Mouse (Mus musculus): Measurements from ENCODE around the gene Jmy. TPM values are rescaled to one million over a fixed set of nuclear protein-coding genes. Genes with fewer than 3 reads are reported as not detected.

Gene Jmy
- total RNA-seq, 4 experiments from 2014 or later: 26.1 to 30.3 (median 28.5) TPM

DNA sequence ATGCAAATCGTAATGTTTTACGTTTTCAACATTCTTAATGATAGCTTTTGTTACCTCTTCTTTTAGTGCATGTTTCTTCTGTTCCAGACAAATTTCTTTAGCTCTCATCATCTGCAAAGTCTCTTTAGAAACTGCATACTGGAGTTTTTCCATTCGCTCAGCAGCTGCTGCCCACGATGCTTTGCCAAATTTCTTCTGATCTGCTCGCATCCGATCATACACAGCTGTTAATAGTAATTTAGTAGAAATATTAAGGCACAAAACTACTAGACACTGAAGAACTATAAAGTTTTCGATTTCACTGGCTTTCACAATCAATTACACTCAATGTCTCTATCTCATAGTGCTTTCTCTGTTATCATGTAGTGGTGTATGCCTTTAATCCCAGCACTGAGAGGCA, 40.0 kb downstream of the Jmy start:
- no peak for DNase-seq (ENCODE audit: low spot score in 2 of 2)

- DNase-seq (ENCODE audit: low spot score in 2 of 2): no peak
Observed at GRCm38 (mm10) chr13:93458616-93459015, 41.0 kb downstream of the Jmy start.

DNA sequence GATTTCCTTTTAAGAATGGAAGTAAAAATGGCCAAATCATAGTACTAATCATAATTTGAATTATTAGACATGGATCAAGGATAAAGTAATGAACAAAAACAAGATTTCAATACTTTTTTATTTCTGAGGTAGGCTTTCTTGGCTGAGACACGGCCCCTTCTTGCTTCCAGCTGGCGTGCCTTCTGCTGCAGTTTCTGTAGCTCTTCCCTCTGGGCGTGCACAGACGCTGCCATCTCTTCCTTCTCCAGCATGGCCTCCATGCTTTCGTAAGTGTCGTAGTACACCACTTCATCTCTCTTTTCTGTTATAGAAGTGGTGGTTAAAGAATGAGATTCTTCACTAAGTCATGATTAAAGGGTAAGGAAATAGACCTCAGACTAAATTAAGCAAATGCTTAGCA, 46.3 kb downstream of the Jmy start:
- no peak for DNase-seq (ENCODE audit: low spot score in 2 of 2)

DNA sequence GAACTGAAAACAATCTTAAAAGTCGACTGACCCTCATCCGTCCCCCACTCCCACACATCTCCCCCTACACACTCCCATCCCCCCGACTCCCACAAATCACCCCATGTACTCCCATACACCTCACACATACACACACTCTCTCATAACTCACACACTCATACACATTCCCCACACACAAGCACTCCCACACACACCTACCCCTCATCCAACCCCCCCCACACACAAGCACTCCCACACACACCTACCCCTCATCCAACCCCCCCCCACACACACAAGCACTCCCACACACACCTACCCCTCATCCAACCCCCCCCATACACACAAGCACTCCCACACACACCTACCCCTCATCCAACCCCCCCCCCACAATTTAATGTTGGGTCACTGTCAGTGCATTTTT, 59.4 kb downstream of the Jmy start:
- DNase-seq (ENCODE audit: low spot score in 2 of 2): no peak

DNA sequence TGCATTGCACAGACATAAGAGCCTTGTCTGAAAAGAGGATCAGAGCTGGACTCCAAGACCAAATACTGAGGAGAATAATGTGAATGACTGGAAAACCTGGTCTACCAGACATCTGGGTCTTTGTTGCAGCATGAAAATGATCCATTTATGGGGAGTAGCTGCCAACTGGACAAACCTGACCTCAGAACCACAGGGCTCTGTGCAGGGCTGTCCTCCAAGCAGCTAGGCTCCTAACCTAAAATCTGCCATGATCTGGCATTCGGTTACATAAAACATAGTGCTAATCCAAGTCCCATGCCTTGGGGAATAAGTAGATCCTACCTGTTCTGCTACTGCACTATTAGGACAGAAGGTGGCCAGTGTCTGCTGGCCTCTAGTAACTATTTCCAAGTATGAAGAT, 70.4 kb downstream of the Jmy start:
- DNase-seq (ENCODE audit: low spot score in 2 of 2): no peak

DNA sequence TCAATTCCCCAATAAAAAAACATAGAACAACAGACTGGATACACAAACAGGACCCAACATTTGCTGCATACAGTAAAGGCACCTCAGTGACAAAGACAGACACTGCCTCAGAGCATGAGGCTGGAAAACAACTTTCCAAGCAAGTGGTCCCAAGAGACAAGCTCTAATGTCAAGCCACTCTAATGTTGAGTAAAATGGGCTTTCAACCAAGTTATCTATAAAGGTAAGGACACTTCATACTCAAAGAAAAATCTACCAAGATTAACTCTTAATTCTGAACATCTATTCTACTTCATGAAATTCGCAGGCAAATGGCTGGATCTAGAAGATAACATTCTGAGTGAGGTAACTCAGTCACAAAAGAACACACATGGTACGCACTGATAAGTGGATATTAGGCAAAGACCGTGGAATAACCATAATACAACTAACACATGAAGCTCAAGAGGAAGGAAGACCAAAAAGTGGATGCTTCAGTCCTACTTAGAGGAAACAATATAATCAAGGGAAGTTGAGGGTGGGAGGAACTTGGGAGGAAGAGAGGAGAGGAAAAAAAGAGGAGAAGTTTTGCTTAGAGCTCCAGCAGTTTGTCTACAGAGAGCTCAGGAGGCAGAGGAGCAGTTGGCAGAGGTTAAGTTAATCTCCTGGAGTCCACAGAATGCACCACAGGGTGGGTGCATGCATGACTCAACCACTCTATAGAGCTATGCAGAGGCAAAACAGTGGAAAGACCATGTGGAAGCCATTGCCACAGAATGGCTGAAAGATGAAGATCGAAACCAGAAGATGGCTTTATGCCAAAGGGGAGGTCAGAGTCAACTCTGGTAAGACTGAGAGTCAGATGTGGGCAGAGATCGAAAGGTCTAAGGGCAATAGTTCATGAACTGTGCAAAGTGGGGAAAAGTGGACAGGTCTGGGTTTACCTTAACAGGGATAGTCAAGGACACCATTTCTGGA, 71.4 kb downstream of the Jmy start:
- DNase-seq (ENCODE audit: low spot score in 2 of 2): no peak

DNA sequence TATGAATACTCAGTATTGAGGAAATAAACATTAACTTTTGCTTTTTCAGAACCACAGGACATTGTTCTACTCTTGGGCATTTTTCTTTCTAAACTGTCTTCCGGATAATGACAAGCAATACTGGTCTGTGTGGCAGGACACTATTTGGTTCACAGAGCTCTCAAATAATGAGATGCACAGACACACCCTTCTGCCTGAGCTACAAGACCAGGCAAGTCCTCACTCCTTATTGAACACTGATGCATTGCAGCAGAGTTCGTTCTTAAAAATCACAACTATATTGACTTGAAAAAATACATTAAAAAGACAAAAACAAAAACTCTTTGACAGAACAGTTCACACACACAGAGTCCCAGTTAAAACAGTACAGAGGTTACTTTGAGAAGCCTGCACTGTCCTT, 76.4 kb downstream of the Jmy start:
- DNase-seq (ENCODE audit: low spot score in 2 of 2): no peak

DNA sequence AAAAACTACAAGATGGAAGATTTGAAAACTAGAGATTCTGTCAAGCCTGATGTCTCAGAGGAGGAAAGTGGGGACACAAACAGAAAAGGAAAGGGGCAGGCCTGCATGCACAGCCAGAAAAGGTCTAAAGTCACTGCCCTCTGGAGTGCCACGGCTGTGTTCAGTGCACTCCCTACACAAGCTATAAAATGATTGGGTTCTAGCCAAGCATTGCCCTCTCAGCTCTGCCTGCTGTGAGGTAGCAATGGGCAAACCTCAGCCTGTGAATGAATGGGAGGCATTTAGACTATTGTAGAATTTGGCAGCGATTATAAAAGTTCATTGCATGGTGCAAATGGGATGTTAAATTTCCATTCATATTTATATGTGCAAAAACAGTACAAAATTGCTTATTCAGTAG, 79.8 kb downstream of the Jmy start:
- DNase-seq (ENCODE audit: low spot score in 2 of 2): no peak

GRCm38 (mm10) chr13:93418292-93418691, 81.3 kb downstream of the Jmy start:
- no peak for DNase-seq (ENCODE audit: low spot score in 2 of 2)

DNA sequence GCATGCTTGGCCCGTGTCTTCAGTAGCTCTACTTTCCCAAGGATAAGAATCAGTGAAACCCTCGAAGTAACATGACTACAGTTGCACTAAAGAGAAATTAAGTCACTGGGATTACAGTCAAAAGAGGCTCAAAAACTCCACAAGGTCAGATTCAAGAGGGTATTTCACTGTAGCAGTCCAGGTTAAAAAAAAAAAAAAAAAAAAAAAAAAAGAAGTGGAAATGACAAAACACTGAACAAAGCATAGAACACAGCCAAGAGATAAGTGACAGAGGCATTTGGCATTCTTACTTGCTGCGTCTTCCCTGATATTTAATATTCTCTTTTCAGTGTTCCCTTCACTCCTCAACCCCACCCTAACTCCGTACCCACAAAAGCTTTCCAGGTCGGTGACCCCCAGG, 84.6 kb downstream of the Jmy start:
- DNase-seq (ENCODE audit: low spot score in 2 of 2): no peak

DNA sequence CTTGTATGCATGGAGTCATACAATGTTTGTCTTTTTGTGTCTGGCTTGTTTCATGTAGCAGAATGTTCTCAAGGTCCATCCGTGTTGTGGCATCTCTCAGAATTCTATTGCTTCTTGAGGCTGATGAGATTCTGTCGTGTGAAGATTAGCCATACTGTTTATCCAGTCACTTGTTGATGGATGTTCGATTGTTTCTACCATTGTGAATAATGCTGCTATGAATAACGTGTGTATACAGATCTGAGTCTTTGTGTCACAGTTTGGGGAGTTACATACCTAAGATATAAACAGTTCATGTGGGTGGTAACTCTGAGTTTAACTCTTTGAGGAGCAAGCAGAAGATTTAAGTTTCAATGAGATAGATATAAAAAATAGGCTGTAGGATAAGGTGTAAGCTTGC, 89.3 kb downstream of the Jmy start:
- no peak for DNase-seq (ENCODE audit: low spot score in 2 of 2)

GRCm38 (mm10) chr13:93406855-93407254, 92.8 kb downstream of the Jmy start:
- no peak for DNase-seq (ENCODE audit: low spot score in 2 of 2)

- DNase-seq (ENCODE audit: low spot score in 2 of 2): no peak
Observed at GRCm38 (mm10) chr13:93401947-93402346, 97.7 kb downstream of the Jmy start.

DNA sequence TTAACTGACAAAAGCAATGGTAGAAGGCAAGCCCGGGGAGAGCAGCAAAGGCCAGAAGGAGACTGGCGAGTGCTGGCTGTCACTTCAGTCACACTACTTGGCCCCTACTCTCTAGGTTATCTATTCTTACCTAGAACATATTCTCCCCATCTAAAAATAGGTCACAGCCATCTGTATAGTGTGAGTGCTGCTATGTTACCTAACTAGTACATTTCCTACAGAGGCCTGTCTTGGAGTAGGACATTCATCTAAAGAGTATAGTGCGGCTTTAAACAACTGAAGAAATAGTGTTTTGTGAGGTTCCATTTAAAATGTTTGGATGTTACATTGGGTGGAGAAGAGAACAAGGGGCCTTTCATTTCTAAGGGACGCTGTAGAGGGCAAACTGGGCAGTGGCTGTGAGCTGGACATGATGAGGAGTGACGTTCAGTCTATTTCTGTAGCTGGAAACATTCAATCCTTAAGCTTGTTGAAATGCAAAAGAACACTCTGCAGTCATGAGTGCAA, 99.8 kb downstream of the Jmy start:
- peak; percentile 14 to 33 for DNase-seq (ENCODE audit: low spot score in 2 of 2)

DNA sequence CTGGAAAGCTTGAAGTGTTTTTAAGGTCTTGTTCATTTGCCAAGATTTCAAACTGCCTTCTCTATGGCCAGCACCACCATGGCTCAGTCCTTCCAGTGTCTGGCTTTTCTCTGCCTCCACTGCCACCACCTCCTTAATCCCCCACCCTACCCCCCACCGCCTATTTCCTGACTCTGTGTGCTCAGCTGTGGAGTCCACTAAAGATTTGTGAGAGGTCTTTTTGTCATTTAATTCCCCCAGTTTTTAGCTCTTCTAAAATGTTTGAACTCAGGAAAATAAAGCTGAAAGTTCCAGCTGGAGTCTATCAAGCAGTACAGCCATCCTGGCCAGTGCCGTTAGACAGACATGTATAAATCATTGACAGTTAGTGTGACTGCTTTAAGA, 110.4 kb downstream of the Jmy start:
- no peak for DNase-seq (ENCODE audit: low spot score in 2 of 2)

DNA sequence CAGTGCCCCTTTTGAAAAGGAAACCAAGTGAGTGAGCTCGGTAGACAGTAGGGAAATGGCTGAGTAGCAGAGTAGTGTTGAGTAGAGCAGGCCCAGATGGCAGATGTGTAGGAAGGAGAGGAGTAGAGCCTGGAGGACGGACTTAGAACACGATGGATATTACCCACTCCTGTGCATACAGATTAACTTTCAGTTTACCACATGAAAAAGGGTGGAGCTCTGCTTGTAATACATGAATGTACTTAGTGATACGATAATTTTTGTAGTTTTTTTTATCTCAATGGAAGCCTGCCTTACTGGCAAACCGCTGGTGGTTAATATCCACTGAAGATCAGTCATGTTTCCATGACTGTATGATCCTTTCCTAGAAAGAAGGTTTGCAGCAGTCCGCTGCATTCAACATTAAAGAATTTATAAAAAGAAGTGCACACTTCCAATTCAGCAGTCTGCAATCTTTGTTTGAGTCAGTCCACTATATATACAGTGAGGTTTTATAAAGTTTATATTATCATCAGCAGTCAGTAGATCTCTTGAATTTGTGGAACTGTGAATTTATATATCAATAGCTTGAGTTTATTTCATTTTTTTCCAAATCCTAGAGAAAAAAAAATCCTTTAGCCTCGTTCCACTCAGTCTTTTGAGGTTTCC, 110.9 kb downstream of the Jmy start:
- no peak for DNase-seq (ENCODE audit: low spot score in 2 of 2)

- no peak for DNase-seq (ENCODE audit: low spot score in 2 of 2)
Observed at GRCm38 (mm10) chr13:93387440-93387839, 112.2 kb downstream of the Jmy start.

DNA sequence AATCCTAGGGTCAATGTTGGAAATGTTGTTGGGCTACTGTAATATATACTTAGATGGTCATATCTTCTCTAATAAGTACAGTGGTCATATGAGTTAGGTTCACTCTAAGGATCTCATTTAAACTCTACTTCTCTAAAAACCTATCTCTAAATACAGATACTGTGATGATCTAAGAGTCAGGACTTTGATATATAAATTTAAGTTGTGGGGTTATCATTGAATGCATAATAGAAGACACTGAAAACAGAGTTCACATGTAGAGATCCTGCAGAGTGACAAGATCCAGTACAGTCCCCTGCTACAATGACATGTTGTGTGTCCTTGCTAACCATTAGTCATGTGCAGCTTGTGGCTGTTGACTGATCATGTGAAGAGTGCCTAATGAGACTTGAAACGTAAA, 114.5 kb downstream of the Jmy start:
- DNase-seq (ENCODE audit: low spot score in 2 of 2): no peak

GRCm38 (mm10) chr13:93384481-93384880, 115.1 kb downstream of the Jmy start:
- DNase-seq (ENCODE audit: low spot score in 2 of 2): no peak

- no peak for DNase-seq (ENCODE audit: low spot score in 2 of 2)
Observed at GRCm38 (mm10) chr13:93383620-93384019, 116.0 kb downstream of the Jmy start.

DNA sequence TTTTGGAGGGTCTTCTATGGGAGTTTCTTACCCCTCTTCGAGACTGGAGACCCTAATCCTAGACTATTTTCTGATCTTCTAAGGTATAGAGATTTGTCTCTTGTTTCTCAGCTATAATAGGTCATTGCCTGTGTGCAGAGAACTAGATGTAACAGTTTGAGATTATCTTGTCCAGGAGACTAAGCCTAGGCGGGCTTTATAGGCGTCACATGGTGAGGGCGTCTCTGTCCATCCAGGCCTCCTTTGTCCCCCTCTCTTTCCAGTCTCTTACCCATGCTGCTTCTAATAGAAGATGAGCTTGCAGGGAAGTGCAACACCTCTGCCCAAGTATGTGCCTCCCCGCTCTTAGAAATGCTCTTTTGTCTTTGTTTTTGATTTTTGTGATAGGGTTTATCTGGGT, 116.5 kb downstream of the Jmy start:
- DNase-seq (ENCODE audit: low spot score in 2 of 2): no peak

- DNase-seq (ENCODE audit: low spot score in 2 of 2): no peak
Observed at GRCm38 (mm10) chr13:93381301-93381700, 118.3 kb downstream of the Jmy start.
